Mouse (Mus musculus): Measurements from ENCODE around the gene Apoa2. TPM values are rescaled to one million over a fixed set of nuclear protein-coding genes. Genes with fewer than 3 reads are reported as not detected.

Gene Apoa2
- polyA plus RNA-seq, 1 experiment, result 1.8 TPM

GRCm38 (mm10) chr1:171204249-171204644, 20.6 kb upstream of the Apoa2 start:
- no peak for TF ChIP-seq POLR2A (IDR thresholded peaks at IDR 0.05; ENCODE audit: control insufficient read depth, extremely low read depth, insufficient read depth, low read length, poor library complexity)
- no peak for TF ChIP-seq CTCF (IDR thresholded peaks at IDR 0.05; ENCODE audit: borderline replicate concordance, control insufficient read depth, extremely low read depth, insufficient read depth, low read length, poor library complexity)

GRCm38 (mm10) chr1:171205704-171206493, 19.0 kb upstream of the Apoa2 start:
- Histone ChIP-seq H3K36me3 (ENCODE audit: control insufficient read depth, insufficient read depth, low read length) (no peaks in the 10 kb centered on the region), H3K27ac (ENCODE audit: control insufficient read depth, insufficient read depth, low read length) (no peak overlapping the region), H3K27me3 (ENCODE audit: control insufficient read depth, insufficient read depth, low read length) (no peaks in the 10 kb centered on the region), H3K4me1 (replicated peaks; ENCODE audit: control insufficient read depth, insufficient read depth, low read length) (no peaks in the 10 kb centered on the region), H3K4me3 (ENCODE audit: control insufficient read depth, insufficient read depth, low read length) (no peak overlapping the region)
- TF ChIP-seq POLR2A (IDR thresholded peaks at IDR 0.05; ENCODE audit: control insufficient read depth, extremely low read depth, insufficient read depth, low read length, poor library complexity) (no peak), CTCF (IDR thresholded peaks at IDR 0.05; ENCODE audit: borderline replicate concordance, control insufficient read depth, extremely low read depth, insufficient read depth, low read length, poor library complexity) (no peak)
- 60% methylated on average over 6 of the region's 6 CpGs for WGBS
- no peak for DNase-seq

More at GRCm38 (mm10) chr1:171204249-171204644, 20.6 kb upstream of the Apoa2 start:
- H3K27ac ChIP-seq (ENCODE audit: control insufficient read depth, insufficient read depth, low read length), result no peak overlapping the region
- no peaks in the 10 kb centered on the region for H3K27me3 ChIP-seq (ENCODE audit: control insufficient read depth, insufficient read depth, low read length)
- H3K4me1 ChIP-seq (replicated peaks; ENCODE audit: control insufficient read depth, insufficient read depth, low read length), result no peaks in the 10 kb centered on the region
- H3K36me3 ChIP-seq (ENCODE audit: control insufficient read depth, insufficient read depth, low read length), result no peaks in the 10 kb centered on the region
- H3K4me3 ChIP-seq (ENCODE audit: control insufficient read depth, insufficient read depth, low read length), result no peak overlapping the region
- DNase-seq, result no peak
- 91% methylated on average over 7 of the region's 7 CpGs for WGBS

DNA sequence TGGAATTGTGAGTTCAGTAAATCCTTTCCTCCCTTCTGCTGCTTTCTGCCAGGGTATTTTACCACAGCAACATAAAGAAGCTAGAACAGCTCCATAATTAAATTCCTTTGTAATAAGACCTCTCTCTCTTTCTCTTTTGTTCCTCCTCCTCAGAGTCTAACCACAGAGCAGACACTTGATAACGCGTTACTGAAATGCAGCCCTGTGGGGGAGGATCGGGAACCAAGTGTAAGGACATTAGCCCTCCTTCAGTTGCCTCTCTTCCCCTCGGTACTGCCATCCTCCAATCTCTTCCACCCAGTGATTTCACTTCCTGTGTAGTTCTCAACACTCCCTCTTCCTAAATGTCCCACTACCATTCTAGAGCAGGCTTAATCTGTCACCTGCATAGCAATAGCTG, 15.4 kb upstream of the Apoa2 start:
- TF ChIP-seq POLR2A (IDR thresholded peaks at IDR 0.05; ENCODE audit: control insufficient read depth, extremely low read depth, insufficient read depth, low read length, poor library complexity), result no peak
- no peak for TF ChIP-seq CTCF (IDR thresholded peaks at IDR 0.05; ENCODE audit: borderline replicate concordance, control insufficient read depth, extremely low read depth, insufficient read depth, low read length, poor library complexity)
- DNase-seq, result no peak

GRCm38 (mm10) chr1:171212854-171213253, 12.0 kb upstream of the Apoa2 start:
- Histone ChIP-seq H3K4me3 (ENCODE audit: control insufficient read depth, insufficient read depth, low read length) (no peak overlapping the region), H3K27me3 (ENCODE audit: control insufficient read depth, insufficient read depth, low read length) (no peaks in the 10 kb centered on the region), H3K27ac (ENCODE audit: control insufficient read depth, insufficient read depth, low read length) (no peak overlapping the region), H3K4me1 (replicated peaks; ENCODE audit: control insufficient read depth, insufficient read depth, low read length) (no peaks in the 10 kb centered on the region), H3K36me3 (ENCODE audit: control insufficient read depth, insufficient read depth, low read length) (no peaks in the 10 kb centered on the region)
- DNase-seq, result no peak
- TF ChIP-seq POLR2A (IDR thresholded peaks at IDR 0.05; ENCODE audit: control insufficient read depth, extremely low read depth, insufficient read depth, low read length, poor library complexity) (no peak), CTCF (IDR thresholded peaks at IDR 0.05; ENCODE audit: borderline replicate concordance, control insufficient read depth, extremely low read depth, insufficient read depth, low read length, poor library complexity) (no peak)
- WGBS, result 84% methylated on average over 3 of the region's 3 CpGs

More for the DNA sequence above, 15.4 kb upstream of the Apoa2 start:
- no peaks in the 10 kb centered on the region for H3K4me1 ChIP-seq (replicated peaks; ENCODE audit: control insufficient read depth, insufficient read depth, low read length)
- no peak overlapping the region for H3K4me3 ChIP-seq (ENCODE audit: control insufficient read depth, insufficient read depth, low read length)
- H3K27ac ChIP-seq (ENCODE audit: control insufficient read depth, insufficient read depth, low read length), result no peak overlapping the region
- WGBS, result 18% methylated on average over 4 of the region's 4 CpGs
- no peaks in the 10 kb centered on the region for H3K36me3 ChIP-seq (ENCODE audit: control insufficient read depth, insufficient read depth, low read length)
- H3K27me3 ChIP-seq (ENCODE audit: control insufficient read depth, insufficient read depth, low read length), result no peaks in the 10 kb centered on the region

DNA sequence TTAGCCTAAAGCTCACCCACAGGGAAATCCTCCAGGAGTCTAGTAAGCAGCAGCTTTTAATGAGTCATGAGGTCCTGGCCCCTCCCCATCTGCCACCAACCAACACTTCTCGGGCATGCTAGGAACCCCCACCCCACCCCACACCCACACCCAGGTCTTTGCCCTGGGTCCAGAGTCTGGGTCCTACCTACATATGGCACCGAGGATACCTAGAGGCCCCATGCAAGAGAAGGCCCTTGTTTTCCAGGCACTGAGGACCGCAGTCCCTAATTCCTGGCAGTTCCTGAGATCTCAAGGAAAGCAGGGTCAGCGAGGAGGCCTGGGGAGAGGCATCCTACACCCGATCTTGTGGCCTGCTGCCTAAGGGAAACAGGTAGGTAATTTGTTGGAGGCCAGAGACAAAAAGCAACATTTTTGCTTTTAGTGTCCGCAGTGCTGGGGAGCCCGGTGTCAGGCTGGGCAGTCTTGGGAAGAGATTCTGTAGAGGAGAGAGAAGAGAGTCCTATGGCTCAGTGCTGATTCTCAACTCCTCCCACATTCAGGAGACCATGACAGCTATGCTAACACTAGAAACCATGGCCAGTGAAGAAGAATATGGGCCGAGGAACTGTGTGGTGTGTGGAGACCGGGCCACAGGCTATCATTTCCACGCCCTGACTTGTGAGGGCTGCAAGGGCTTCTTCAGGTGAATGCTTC, 10.9 kb upstream of the Apoa2 start, which contains the start of gene Nr1i3:
TSS of gene Nr1i3 (plus strand) at position 170 of the 696 bp plus-strand sequence.
- TF ChIP-seq CTCF (IDR thresholded peaks at IDR 0.05; ENCODE audit: borderline replicate concordance, control insufficient read depth, extremely low read depth, insufficient read depth, low read length, poor library complexity) (no peak), POLR2A (IDR thresholded peaks at IDR 0.05; ENCODE audit: control insufficient read depth, extremely low read depth, insufficient read depth, low read length, poor library complexity) (no peak)
- Histone ChIP-seq H3K4me1 (replicated peaks; ENCODE audit: control insufficient read depth, insufficient read depth, low read length) (no peaks in the 10 kb centered on the region), H3K27me3 (ENCODE audit: control insufficient read depth, insufficient read depth, low read length) (no peaks in the 10 kb centered on the region), H3K36me3 (ENCODE audit: control insufficient read depth, insufficient read depth, low read length) (no peaks in the 10 kb centered on the region), H3K27ac (ENCODE audit: control insufficient read depth, insufficient read depth, low read length) (no peak within 1 kb of the TSS), H3K4me3 (ENCODE audit: control insufficient read depth, insufficient read depth, low read length) (no peak within 1 kb of the TSS)
- 92% methylated on average over 10 of the region's 10 CpGs for WGBS
- DNase-seq, result no peak

DNA sequence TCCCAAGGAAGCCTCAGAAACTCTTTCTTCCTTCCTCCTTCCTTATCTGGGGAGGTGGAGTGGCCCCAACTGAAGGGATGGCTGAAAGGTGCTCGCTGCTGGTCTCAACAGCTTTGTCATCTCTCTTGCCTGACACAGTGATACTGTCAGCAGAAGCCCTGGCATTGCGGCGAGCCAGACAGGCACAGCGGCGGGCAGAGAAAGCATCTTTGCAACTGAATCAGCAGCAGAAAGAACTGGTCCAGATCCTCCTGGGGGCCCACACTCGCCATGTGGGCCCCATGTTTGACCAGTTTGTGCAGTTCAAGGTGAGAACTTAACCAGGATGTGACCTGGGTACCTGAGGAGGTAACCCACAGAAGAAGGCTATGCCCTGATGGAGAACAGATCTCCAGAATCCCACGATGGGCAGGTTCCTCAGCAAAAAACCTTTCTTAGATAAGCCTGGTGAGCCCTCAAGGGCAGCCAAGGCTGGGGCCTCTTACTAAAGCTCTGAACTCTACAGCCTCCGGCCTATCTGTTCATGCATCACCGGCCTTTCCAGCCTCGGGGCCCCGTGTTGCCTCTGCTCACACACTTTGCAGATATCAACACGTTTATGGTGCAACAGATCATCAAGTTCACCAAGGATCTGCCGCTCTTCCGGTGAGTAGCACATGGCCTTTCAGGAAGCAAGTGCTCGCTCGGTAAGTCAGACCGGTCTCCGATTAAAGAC, 8.5 kb upstream of the Apoa2 start:
- DNase-seq, result no peak
- 88% methylated on average over 18 of the region's 18 CpGs for WGBS
- no peaks in the 10 kb centered on the region for H3K36me3 ChIP-seq (ENCODE audit: control insufficient read depth, insufficient read depth, low read length)
- H3K4me1 ChIP-seq (replicated peaks; ENCODE audit: control insufficient read depth, insufficient read depth, low read length), result peaks cover 5% of the 10 kb centered on the region
- no peaks in the 10 kb centered on the region for H3K27me3 ChIP-seq (ENCODE audit: control insufficient read depth, insufficient read depth, low read length)
- TF ChIP-seq POLR2A (IDR thresholded peaks at IDR 0.05; ENCODE audit: control insufficient read depth, extremely low read depth, insufficient read depth, low read length, poor library complexity), result no peak
- no peak for TF ChIP-seq CTCF (IDR thresholded peaks at IDR 0.05; ENCODE audit: borderline replicate concordance, control insufficient read depth, extremely low read depth, insufficient read depth, low read length, poor library complexity)
- H3K4me3 ChIP-seq (ENCODE audit: control insufficient read depth, insufficient read depth, low read length), result no peak overlapping the region
- H3K27ac ChIP-seq (ENCODE audit: control insufficient read depth, insufficient read depth, low read length), result no peak overlapping the region

All from thymus, adult 2 months (tissue).